Mouse (Mus musculus) testis, postnatal 10 days (tissue): ENCODE data around the gene Rgs11.

ENCODE experiments used
- DNase-seq: peaks from one replicate; pipeline ENCODE4 v3.0.0; 2021; ENCODE audit warnings: low spot score

Gene Rgs11

DNA sequence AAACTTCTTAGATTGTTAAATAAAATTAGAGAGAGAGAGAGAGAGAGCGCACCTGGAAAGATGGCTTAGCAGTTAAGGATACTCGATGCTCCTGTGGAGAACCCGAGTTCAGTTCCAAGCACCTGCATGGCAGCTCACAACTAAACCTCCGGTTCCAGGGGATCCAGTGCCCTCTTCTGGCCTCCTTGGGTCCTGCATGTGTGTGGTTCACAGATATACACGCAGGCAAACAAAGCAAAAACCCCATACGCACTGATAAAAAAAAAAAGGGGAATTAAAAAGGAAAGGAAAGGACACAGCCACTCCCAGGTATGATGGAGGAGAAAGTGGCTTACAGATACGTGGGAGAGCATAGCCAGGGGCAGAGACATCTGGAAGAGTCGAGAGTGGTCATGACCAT, 30.1 kb downstream of the Rgs11 start:
- no peak for DNase-seq

- no peak for DNase-seq
These were observed 31.6 kb downstream of the Rgs11 start for GRCm38 (mm10) chr17:26234386-26234785.

DNA sequence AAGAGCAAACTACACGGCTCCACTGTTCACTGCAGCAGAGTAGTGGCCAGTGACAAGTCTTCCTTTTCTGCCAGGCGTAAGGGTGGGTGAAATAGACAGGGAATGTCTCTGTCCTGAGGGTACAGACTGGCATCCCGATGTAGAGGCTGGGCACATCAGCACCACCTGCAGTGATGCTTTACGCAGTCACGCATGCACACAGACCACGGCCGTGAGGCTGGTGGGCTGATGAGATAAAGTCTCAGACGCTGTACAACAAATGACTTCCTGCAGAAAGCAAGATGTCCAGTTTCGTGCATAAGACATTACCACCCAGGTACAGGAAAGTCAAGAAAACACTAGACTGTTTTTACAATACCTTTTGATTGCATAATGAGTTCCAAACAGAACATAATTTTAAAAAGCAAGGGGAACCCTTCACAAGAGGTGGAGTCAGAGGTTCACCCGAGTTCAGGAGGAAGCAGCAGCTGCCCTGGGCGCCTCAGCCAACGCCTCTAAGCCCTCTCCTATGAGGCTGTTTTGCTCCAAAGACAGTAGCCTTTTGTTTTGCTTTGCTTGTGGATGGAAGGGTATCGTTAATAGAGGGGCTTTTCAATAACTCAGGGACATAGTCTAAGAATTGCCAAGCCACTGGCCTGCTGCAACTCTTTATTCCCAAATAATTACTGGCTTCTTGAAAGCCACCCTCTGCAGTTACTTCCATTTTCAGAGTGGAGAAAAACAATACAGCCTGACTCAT, 32.5 kb downstream of the Rgs11 start:
- no peak for DNase-seq

DNA sequence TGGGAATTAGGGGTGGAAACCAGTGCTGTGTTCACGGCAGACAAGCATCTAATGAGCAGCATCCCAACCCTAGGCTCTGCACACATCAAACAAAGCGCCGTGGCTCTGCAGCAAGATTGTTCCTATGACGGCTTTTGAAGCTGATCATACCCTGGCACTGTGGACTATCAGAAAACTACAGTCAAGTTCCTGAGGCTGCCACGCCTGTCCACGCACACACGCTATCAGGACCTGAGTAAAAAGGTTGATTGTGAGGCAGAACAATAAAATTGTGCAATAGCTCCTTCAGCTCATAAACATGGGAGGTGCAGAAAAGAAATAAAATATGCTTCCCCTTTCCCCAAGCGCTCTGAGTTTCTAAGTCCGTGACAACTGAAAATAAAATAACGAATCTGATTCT, 34.9 kb downstream of the Rgs11 start:
- no peak for DNase-seq

DNA sequence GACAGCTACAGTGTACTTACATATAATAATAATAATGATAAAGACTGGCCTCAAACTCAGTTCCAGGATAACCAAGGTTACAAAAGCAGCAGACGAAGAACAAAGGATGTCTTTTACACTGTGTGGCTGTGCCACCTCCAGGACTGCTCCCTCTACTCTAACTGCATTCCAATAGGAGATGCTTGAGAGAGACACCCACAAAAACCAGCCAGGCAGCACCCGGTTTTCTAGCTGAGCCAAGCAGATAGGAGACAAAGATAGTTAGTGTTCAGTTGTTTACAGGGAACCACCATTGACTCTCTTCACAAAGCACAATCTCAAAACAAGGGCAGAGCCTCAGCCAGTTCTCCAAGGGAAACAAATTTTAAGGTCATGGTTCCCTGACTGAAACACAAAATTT, 36.8 kb downstream of the Rgs11 start:
- DNase-seq = no peak

GRCm38 (mm10) chr17:26240120-26240790, 37.5 kb downstream of the Rgs11 start:
- DNase-seq = no peak

DNA sequence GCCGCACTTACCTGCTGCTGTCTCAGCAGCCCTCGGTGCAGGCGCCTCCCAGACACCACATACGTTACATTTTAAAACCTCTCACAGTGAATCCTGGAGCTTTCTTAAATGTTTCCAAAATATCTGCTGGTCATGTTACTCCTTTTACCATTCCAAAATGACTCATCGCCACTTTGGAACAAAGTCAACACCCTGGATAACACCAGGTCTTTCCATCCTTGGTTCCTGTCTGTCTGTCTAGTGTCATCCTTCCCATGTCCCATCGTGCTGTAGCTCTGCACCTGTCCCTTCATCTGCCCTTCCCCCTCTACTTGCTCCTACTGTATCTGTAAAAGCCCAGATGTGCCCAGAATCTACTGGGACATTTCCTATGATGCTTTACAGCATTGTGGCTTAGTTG, 38.2 kb downstream of the Rgs11 start:
- no peak for DNase-seq

DNA sequence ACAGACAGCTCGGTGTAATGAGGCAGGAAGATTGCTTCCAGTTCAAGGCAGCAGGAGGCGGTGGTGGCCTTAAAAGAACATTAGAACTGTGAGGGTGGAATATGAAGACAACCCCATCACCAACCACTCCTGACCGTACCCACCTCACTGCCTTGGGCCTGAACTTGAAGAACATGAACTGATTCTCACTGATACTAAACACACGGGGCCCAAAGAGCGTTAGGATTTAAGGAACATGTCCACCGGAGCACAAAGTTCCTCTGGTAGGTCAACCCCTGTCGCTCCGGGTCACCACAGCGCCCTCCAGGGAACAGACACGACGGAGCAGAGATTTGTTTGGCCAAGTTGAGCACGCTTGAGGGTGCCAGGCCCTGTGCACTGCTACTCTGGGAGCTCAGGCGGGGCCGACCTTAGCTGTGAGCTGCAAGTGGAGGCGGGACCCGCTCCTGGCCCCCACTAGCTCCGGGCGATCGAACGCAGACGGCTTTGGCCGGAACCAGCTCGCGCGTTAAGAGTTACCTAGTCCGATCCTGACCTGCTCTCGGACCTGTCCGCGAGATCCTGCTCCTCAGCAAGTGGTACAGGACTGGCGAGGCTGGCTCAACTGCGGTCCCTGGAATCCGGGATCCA, 40.8 kb downstream of the Rgs11 start:
- DNase-seq = peak; percentile 82

DNA sequence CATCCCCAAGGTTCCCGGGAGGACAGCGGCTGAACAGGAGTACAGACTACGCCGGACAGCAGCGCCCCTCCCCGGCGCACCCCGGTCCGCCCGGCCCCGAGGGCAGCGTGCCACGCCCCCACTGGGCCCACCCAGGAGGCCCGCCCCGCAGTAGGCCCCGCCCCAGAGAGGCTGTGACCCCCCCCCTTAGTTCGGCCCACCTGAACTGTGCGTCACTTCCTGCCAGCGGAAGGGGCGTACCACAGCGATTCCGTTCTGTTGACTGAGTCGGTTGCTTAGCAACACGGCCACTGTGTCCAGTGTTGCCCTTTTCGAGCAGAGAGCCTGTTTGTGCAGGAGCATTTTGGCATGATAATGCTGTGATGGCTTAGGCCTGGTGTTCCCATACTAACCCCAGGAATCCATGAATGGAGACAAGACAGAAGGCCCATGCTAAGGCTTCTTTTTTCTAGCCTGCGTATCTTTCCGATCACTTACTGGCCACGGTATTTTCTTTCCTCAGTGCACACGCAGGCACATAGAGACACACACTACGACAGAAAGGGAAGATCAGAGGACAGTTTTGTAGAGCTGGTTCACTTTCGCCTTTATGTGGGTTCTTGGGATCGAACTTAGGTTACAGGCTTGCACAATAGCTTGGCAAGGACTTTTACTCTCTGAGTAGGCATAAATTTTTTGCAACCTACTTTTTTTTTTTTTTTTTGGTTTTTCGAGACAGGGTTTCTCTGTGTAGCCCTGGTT, 41.5 kb downstream of the Rgs11 start, which contains the start of gene Fam234a:
Gene Fam234a (minus strand): TSS at position 142 of the 741 bp plus-strand sequence.
- peak; percentile 97 for DNase-seq

GRCm38 (mm10) chr17:26251886-26252538, 49.3 kb downstream of the Rgs11 start:
- no peak for DNase-seq

- DNase-seq = peak; percentile 94
These were observed 49.9 kb downstream of the Rgs11 start, which contains the start of gene Luc7l for GRCm38 (mm10) chr17:26252539-26253251. TSS of gene Luc7l (plus strand) at chr17:26252896.

GRCm38 (mm10) chr17:26253399-26253798, 50.6 kb downstream of the Rgs11 start:
- DNase-seq = no peak

DNA sequence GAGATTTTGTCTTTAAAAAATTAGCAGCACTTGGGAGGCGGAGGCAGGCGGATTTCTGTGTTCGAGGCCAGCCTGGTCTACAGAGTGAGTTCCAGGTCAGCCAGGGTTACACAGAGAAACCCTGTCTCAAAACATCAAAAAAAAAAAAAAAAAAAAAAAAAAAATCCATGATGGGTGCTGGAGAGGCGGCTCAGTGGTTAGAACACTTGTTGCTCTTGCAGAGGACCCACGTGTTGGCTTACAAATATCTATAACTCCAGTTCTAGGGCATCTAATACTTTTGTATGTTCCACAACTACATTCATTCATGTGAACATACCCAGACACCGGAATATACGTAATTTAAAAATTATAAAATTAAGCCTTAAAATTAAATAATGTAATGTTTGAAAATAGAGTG, 52.6 kb downstream of the Rgs11 start:
- no peak for DNase-seq
